In genomic region chr14:73435839-73436238, GRCm38 (mm10) we compare ENCODE assay signal across 23 mouse cellular contexts. TPM values are rescaled to one million over a fixed set of nuclear protein-coding genes. Genes with fewer than 3 reads are reported as not detected.
A peak's percentile ranks its signal among the peaks of the same experiment; 100 is the strongest.
DNase-seq lines count a peak whose midpoint lies in the region; ATAC-seq and TF ChIP-seq lines count a peak whose summit lies in the region.
"Had no signal": no experiment of that assay in that cellular context is flagged by ENCODE, and none has a peak within 500 bp of the region (broad histone marks: within the 10 kb centered on the region; RNA-seq: fewer than 3 reads in every experiment).

No protein-coding gene starts in this region.

- intact Hi-C loops in heart, adult 2 months (cut with DNase I): no loop called here
- intact Hi-C loops in heart, postnatal 25 days (cut with DNase I): no loop called here

- H3K79me2 ChIP-seq in CH12.LX (replicated peaks; ENCODE audit: control insufficient read depth, extremely low read depth, insufficient read depth, poor library complexity, severe bottlenecking): no peaks in the 10 kb centered on the region
- no peaks in the 10 kb centered on the region for H3K79me2 ChIP-seq in heart, adult 2 months (replicated peaks; ENCODE audit: control insufficient read depth, insufficient read depth, low read length)

- dilution Hi-C loops in CH12.LX (cut with MboI; ENCODE audit: extremely low pct_ligation_motif_present, extremely low pct_unique_long_range_greater_than_20kb, low sequenced_read_pairs): no loop called here

- peak overlapping the region; percentile 77 for H3K9ac ChIP-seq in CH12.LX (ENCODE audit: insufficient read depth, low read depth)
- H3K9ac ChIP-seq in heart, adult 2 months (ENCODE audit: low read depth, low read length): no peak overlapping the region

- H3K27me3 ChIP-seq in CH12.LX (replicated peaks): no peaks in the 10 kb centered on the region
- no peaks in the 10 kb centered on the region for H3K27me3 ChIP-seq in heart, adult 2 months (ENCODE audit: control insufficient read depth, insufficient read depth, low read length)
- H3K27me3 ChIP-seq: Patski had no signal

- H3K9me3 ChIP-seq in CH12.LX (replicated peaks; ENCODE audit: low read length): no peaks in the 10 kb centered on the region
- H3K9me3 ChIP-seq: G1E had no signal

- no peaks in the 10 kb centered on the region for H3K36me3 ChIP-seq in CH12.LX (replicated peaks in 1 of 2; ENCODE audit: control insufficient read depth in 1 of 2, insufficient read depth in 1 of 2, low read length in 1 of 2)
- H3K36me3 ChIP-seq in heart, adult 2 months (ENCODE audit: control insufficient read depth, insufficient read depth, low read length): no peaks in the 10 kb centered on the region
- H3K36me3 ChIP-seq: G1E had no signal

- TF ChIP-seq POLR2A in CH12.LX (IDR thresholded peaks at IDR 0.05; ENCODE audit: low read depth, low read length): no peak
- TF ChIP-seq POLR2A in heart, adult 2 months (IDR thresholded peaks at IDR 0.05; ENCODE audit: insufficient read depth, low read depth, low read length): no peak

- peak overlapping the region; percentile 93 for H3K27ac ChIP-seq in CH12.LX (ENCODE audit: insufficient read depth, low read depth)
- H3K27ac ChIP-seq in brown adipose tissue, adult 24 weeks (replicated peaks; ENCODE audit: low read depth, low read length): peak overlapping the region; percentile 31
- no peak overlapping the region for H3K27ac ChIP-seq in heart, adult 2 months

- peaks cover 23 to 55% of the 10 kb centered on the region in 2 experiments for H3K4me1 ChIP-seq in CH12.LX (ENCODE audit: control insufficient read depth in 1 of 2, insufficient read depth in 2 of 2)
- 0 out of 2 replicates have a peak, but pooled peaks cover 3% of the 10 kb centered on the region for H3K4me1 ChIP-seq in brown adipose tissue, adult 24 weeks (ENCODE audit: control insufficient read depth, insufficient read depth, insufficient read length, low read length)
- no peaks in the 10 kb centered on the region for H3K4me1 ChIP-seq in heart, adult 2 months (ENCODE audit: control insufficient read depth, insufficient read depth, low read length)

- peak overlapping the region in 2 of 3 experiments; percentile 36 to 42 for H3K4me3 ChIP-seq in CH12.LX (replicated peaks in 1 of 3; ENCODE audit: low read depth in 2 of 3, low read length in 2 of 3, poor library complexity in 1 of 3)
- no peak overlapping the region for H3K4me3 ChIP-seq in brown adipose tissue, adult 24 weeks (ENCODE audit: insufficient read depth, low read depth, low read length)
- no peak overlapping the region for H3K4me3 ChIP-seq in heart, adult 2 months

- no peak for TF ChIP-seq CTCF in CH12.LX (conservative IDR thresholded peaks at IDR 0.05 in 1 of 2, IDR thresholded peaks at IDR 0.05 in 1 of 2; ENCODE audit: low read depth in 2 of 2, low read length in 2 of 2)
- TF ChIP-seq CTCF in heart, adult 2 months (IDR thresholded peaks at IDR 0.05): no peak

- peak; percentile 55; the same call in 1 of the 2 replicates for TF ChIP-seq EP300 in CH12.LX (IDR thresholded peaks at IDR 0.05; ENCODE audit: low read length)
- no peak for TF ChIP-seq EP300 in heart, adult 2 months (IDR thresholded peaks at IDR 0.05; ENCODE audit: insufficient read depth, low read depth, low read length)

- 80% methylated on average over 4 of the region's 4 CpGs for WGBS in heart, adult 2 months

- in situ Hi-C loops in CH12.LX (cut with MboI; ENCODE audit: low pct_ligation_motif_present, low pct_unique_long_range_greater_than_20kb, low sequenced_read_pairs): loop anchor here (25.0 kb wide), 1 partner anchor 324 kb away; the partner anchor contains the start of gene Rcbtb2

- TF ChIP-seq RAD21 in CH12.LX (IDR thresholded peaks at IDR 0.05; ENCODE audit: low read depth, low read length): no peak

- no peak for DNase-seq in CH12.LX (ENCODE audit: extremely low read depth)
- no peak for DNase-seq in Muller cell, postnatal 12 days (ENCODE audit: inconsistent ontology term)
- DNase-seq in heart, adult 2 months: no peak
- no peak for DNase-seq in heart, postnatal 25 days (ENCODE audit: low spot score)
- DNase-seq: adrenal gland, adult 2 months; adrenal gland, adult 8-10 months; adrenal gland, postnatal 10 days; adrenal gland, postnatal 14 days; adrenal gland, postnatal 25 days; adrenal gland, postnatal 36 days; B cell, adult 2 months; cerebellum, adult 11 months; cerebellum, adult 11-12 months; cerebellum, adult 18-20 months; cerebellum, adult 2 months; cerebellum, adult 8-10 months; cerebellum, adult 9-10 months had no signal

- ATAC-seq in inflammation-experienced regulatory T-cells, adult 6 months: peak; percentile 42
- ATAC-seq: activated CD4-positive, CD25-positive, alpha-beta regulatory T cell, adult 4 months; CD4-positive, CD25-positive, alpha-beta regulatory T cell, adult 4 months; Patski had no signal

- H3K4me2 ChIP-seq in CH12.LX (ENCODE audit: insufficient read depth, low read depth, poor library complexity, severe bottlenecking): peak overlapping the region; percentile 73

TF ChIP-seq in CH12.LX, 34 proteins besides CTCF, POLR2A, EP300 and RAD21:
- no peak for TF ChIP-seq E2F4 (IDR thresholded peaks at IDR 0.05; ENCODE audit: insufficient replicate concordance, low read depth, low read length)
- no peak for TF ChIP-seq GABPA (IDR thresholded peaks at IDR 0.05; ENCODE audit: insufficient replicate concordance, low read depth, low read length)
- no peak for TF ChIP-seq SIN3A (IDR thresholded peaks at IDR 0.05; ENCODE audit: low read length)
- TF ChIP-seq USF1 (IDR thresholded peaks at IDR 0.05; ENCODE audit: low read depth, low read length): no peak
- no peak for TF ChIP-seq POLR2AphosphoS2 (IDR thresholded peaks at IDR 0.05; ENCODE audit: low read depth, low read length)
- TF ChIP-seq HCFC1 (IDR thresholded peaks at IDR 0.05; ENCODE audit: low read depth, low read length): no peak
- TF ChIP-seq BHLHE40 (IDR thresholded peaks at IDR 0.05; ENCODE audit: low read depth, low read length): no peak
- no peak for TF ChIP-seq ELF1 (IDR thresholded peaks at IDR 0.05; ENCODE audit: low read depth, low read length)
- no peak for TF ChIP-seq NELFE (IDR thresholded peaks at IDR 0.05; ENCODE audit: low read depth, low read length)
- no peak for TF ChIP-seq UBTF (IDR thresholded peaks at IDR 0.05; ENCODE audit: low read depth, low read length)
- no peak for TF ChIP-seq MYC (IDR thresholded peaks at IDR 0.05; ENCODE audit: low read depth, low read length)
- no peak for TF ChIP-seq IRF4 (IDR thresholded peaks at IDR 0.05; ENCODE audit: low read depth, low read length)
- TF ChIP-seq MAFK (IDR thresholded peaks at IDR 0.05; ENCODE audit: insufficient replicate concordance, low read length): peak; percentile 79; the same call in 1 of the 2 replicates
- TF ChIP-seq JUN (IDR thresholded peaks at IDR 0.05; ENCODE audit: insufficient read depth, low read depth, low read length): no peak
- no peak for TF ChIP-seq MAX (IDR thresholded peaks at IDR 0.05; ENCODE audit: low read length)
- TF ChIP-seq SMC3 (IDR thresholded peaks at IDR 0.05; ENCODE audit: low read depth, low read length): no peak
- TF ChIP-seq JUND (conservative IDR thresholded peaks at IDR 0.05; ENCODE audit: low read depth, low read length): no peak
- TF ChIP-seq CHD1 (IDR thresholded peaks at IDR 0.05; ENCODE audit: low read depth, low read length): peak; percentile 32; the same call in 1 of the 2 replicates
- TF ChIP-seq ETS1 (conservative IDR thresholded peaks at IDR 0.05; ENCODE audit: low read depth, low read length): peak; percentile 44; the same call in 1 of the 2 replicates
- no peak for TF ChIP-seq KAT2A (IDR thresholded peaks at IDR 0.05; ENCODE audit: insufficient replicate concordance, low read length)
- no peak for TF ChIP-seq PAX5 (IDR thresholded peaks at IDR 0.05; ENCODE audit: low read length)
- no peak for TF ChIP-seq USF2 (conservative IDR thresholded peaks at IDR 0.05; ENCODE audit: low read depth, low read length)
- no peak for TF ChIP-seq MXI1 (IDR thresholded peaks at IDR 0.05; ENCODE audit: low read depth, low read length)
- no peak for TF ChIP-seq RCOR1 (conservative IDR thresholded peaks at IDR 0.05; ENCODE audit: low read depth, low read length)
- peak; percentile 87 for TF ChIP-seq ZKSCAN1 (IDR thresholded peaks at IDR 0.05; ENCODE audit: borderline replicate concordance, low read depth, low read length)
- no peak for TF ChIP-seq NRF1 (IDR thresholded peaks at IDR 0.05; ENCODE audit: low read depth, low read length)
- TF ChIP-seq ZC3H11A (IDR thresholded peaks at IDR 0.05; ENCODE audit: low read depth, low read length): no peak
- peak; percentile 49; the same call in 1 of the 2 replicates for TF ChIP-seq TCF12 (IDR thresholded peaks at IDR 0.05; ENCODE audit: low read depth, low read length)
- no peak for TF ChIP-seq ZMIZ1 (IDR thresholded peaks at IDR 0.05; ENCODE audit: low read depth, low read length)
- TF ChIP-seq ZNF384 (IDR thresholded peaks at IDR 0.05; ENCODE audit: low read depth, low read length): peak; percentile 74
- TF ChIP-seq TBP (conservative IDR thresholded peaks at IDR 0.05; ENCODE audit: low read depth, low read length): no peak
- no peak for TF ChIP-seq MAZ (IDR thresholded peaks at IDR 0.05; ENCODE audit: low read depth, low read length)
- TF ChIP-seq MEF2A (IDR thresholded peaks at IDR 0.05; ENCODE audit: borderline replicate concordance, low read depth, low read length): 0 out of 2 replicates have a peak, but pooled peaks have one; percentile 27
- no peak for TF ChIP-seq CHD2 (IDR thresholded peaks at IDR 0.05; ENCODE audit: low read length)

RNA-seq across cellular contexts. Expression of gene Itm2b, which starts 50.8 kb away (rescaled TPM):
- total RNA-seq in CH12.LX (2012; rRNA removed) (191 and 305 TPM in 2 replicates), CH12.LX (2014; rRNA removed) (190 and 212 TPM in 2 replicates)
- 234 and 254 TPM in 2 replicates for polyA plus RNA-seq in CH12.LX (2012; ENCODE audit: insufficient read length, low read depth)
- polyA plus RNA-seq in brown adipose tissue, adult 24 weeks (2012; ENCODE audit: insufficient read depth, insufficient read length, missing spikeins): 1,115 and 1,308 TPM in 2 replicates
- 1,000 to 10,000 TPM in 2 of 3 experiments, 100 to 1,000 TPM in 1; 933 to 1,139 (median 1,095) TPM for polyA plus RNA-seq in inflammation-experienced regulatory T-cells, adult 6 months (2017; shearing (Covaris generic))
- total RNA-seq in heart, adult 2 months (2021): 100 to 1,000 TPM; 724 to 814 TPM
- 771 and 1,125 TPM in 2 replicates for polyA plus RNA-seq in heart, adult 2 months (2012; rRNA removed)
- 100 to 1,000 TPM; 627 to 640 TPM for total RNA-seq in heart, postnatal 25 days (2021)

Comparison
In these comparisons a context has a peak if more than half of its experiments do, and no peak if none do; other contexts are left out.
1. H3K4me3 ChIP-seq: peak in CH12.LX (2 of 3); none in brown adipose tissue, adult 24 weeks (single experiment) and heart, adult 2 months (single experiment).